Mouse (Mus musculus): ENCODE measurements around the gene Dcaf12.

The Dcaf12 gene

GRCm38 (mm10) chr4:41310567-41311563, 3.8 kb downstream of the Dcaf12 start:
- no peak for DNase-seq (ENCODE audit: low read depth, low spot score)

GRCm38 (mm10) chr4:41307406-41307805, 7.3 kb downstream of the Dcaf12 start:
- peak; percentile 49 for DNase-seq (ENCODE audit: low read depth, low spot score)

GRCm38 (mm10) chr4:41304302-41304701, 10.4 kb downstream of the Dcaf12 start:
- DNase-seq (ENCODE audit: low read depth, low spot score), result peak; percentile 40

- no peak for DNase-seq (ENCODE audit: low read depth, low spot score)
Measured at GRCm38 (mm10) chr4:41303671-41304070, 11.0 kb downstream of the Dcaf12 start.

- DNase-seq (ENCODE audit: low read depth, low spot score), result no peak
Measured at GRCm38 (mm10) chr4:41298976-41299375, 15.7 kb downstream of the Dcaf12 start.

GRCm38 (mm10) chr4:41295960-41296359, 18.7 kb downstream of the Dcaf12 start:
- DNase-seq (ENCODE audit: low read depth, low spot score), result no peak

- no peak for DNase-seq (ENCODE audit: low read depth, low spot score)
Measured at GRCm38 (mm10) chr4:41295507-41295906, 19.2 kb downstream of the Dcaf12 start.

- no peak for DNase-seq (ENCODE audit: low read depth, low spot score)
Measured at GRCm38 (mm10) chr4:41293907-41294306, 20.8 kb downstream of the Dcaf12 start.

GRCm38 (mm10) chr4:41289802-41290201, 24.9 kb downstream of the Dcaf12 start:
- no peak for DNase-seq (ENCODE audit: low read depth, low spot score)

- DNase-seq (ENCODE audit: low read depth, low spot score), result peak; percentile 68
Measured at GRCm38 (mm10) chr4:41286420-41286819, 28.3 kb downstream of the Dcaf12 start.

- no peak for DNase-seq (ENCODE audit: low read depth, low spot score)
Measured at GRCm38 (mm10) chr4:41284087-41284486, 30.6 kb downstream of the Dcaf12 start.

GRCm38 (mm10) chr4:41275927-41276326, 38.8 kb downstream of the Dcaf12 start:
- DNase-seq (ENCODE audit: low read depth, low spot score), result no peak

GRCm38 (mm10) chr4:41274980-41275850, 39.5 kb downstream of the Dcaf12 start, which contains the start of gene Ubap2:
TSS of gene Ubap2 (minus strand) at chr4:41275144.
- DNase-seq (ENCODE audit: low read depth, low spot score), result peak; percentile 99

GRCm38 (mm10) chr4:41274377-41274979, 40.2 kb downstream of the Dcaf12 start:
- peak; percentile 5 for DNase-seq (ENCODE audit: low read depth, low spot score)

- DNase-seq (ENCODE audit: low read depth, low spot score), result no peak
Measured at GRCm38 (mm10) chr4:41268133-41268532, 46.6 kb downstream of the Dcaf12 start.

- DNase-seq (ENCODE audit: low read depth, low spot score), result no peak
Measured at GRCm38 (mm10) chr4:41266350-41266749, 48.3 kb downstream of the Dcaf12 start.

GRCm38 (mm10) chr4:41260691-41261090, 54.0 kb downstream of the Dcaf12 start:
- DNase-seq (ENCODE audit: low read depth, low spot score), result no peak

- DNase-seq (ENCODE audit: low read depth, low spot score), result no peak
Measured at GRCm38 (mm10) chr4:41259019-41259418, 55.7 kb downstream of the Dcaf12 start.

- no peak for DNase-seq (ENCODE audit: low read depth, low spot score)
Measured at GRCm38 (mm10) chr4:41257752-41258151, 56.9 kb downstream of the Dcaf12 start.

- DNase-seq (ENCODE audit: low read depth, low spot score), result peak; percentile 40
Measured at GRCm38 (mm10) chr4:41255564-41256210, 59.0 kb downstream of the Dcaf12 start.

GRCm38 (mm10) chr4:41253756-41254155, 60.9 kb downstream of the Dcaf12 start:
- DNase-seq (ENCODE audit: low read depth, low spot score), result no peak

Data from CD4-positive, CD25-positive, alpha-beta regulatory T cell, adult 2 months (primary cell).